Mouse (Mus musculus) retina, adult 2 months (tissue): ENCODE data around the gene Olfr1199.

Experiments used
- DNase-seq: peaks from one replicate; pipeline ENCODE4 v3.0.0-alpha.2; 2012; ENCODE audit warnings: low read depth, low spot score

Gene Olfr1199

GRCm38 (mm10) chr2:88760369-88760768 is at the start of gene Olfr1199:
Gene Olfr1199 (minus strand): TSS chr2:88760469.
- no peak for DNase-seq

- no peak for DNase-seq
Measured at GRCm38 (mm10) chr2:88792736-88793135, 32.5 kb upstream of the Olfr1199 start, which contains the start of gene Olfr1201. Gene Olfr1201 (plus strand): TSS chr2:88793036.

DNA sequence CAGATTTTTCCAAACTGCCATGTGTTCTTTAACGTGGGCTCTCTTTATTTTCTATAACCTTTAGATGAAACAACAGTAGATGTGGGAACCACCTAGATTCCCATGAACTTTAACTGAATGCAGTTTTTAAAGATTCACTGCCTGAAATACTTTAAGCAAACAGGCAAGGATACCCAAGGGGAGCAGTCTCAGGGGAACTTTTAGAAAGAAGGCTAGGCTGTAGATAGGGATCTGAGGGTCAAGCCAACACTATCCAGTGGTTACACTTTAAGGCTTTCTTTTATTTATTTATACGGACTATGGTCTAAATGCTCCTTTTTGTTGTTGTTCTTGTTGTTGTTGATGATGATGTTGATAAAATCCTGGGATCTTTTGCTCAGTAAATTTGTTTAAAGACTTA is 10.1 kb upstream of the Olfr1199 start, which contains the start of gene Olfr1200:
TSS of gene Olfr1200 (minus strand) at position 101 of the 400 bp plus-strand sequence.
- DNase-seq = no peak

- DNase-seq = no peak
Measured at GRCm38 (mm10) chr2:88751270-88751669, 9.0 kb downstream of the Olfr1199 start, which contains the start of gene Olfr1198. Gene Olfr1198 (minus strand): TSS chr2:88751370.

DNA sequence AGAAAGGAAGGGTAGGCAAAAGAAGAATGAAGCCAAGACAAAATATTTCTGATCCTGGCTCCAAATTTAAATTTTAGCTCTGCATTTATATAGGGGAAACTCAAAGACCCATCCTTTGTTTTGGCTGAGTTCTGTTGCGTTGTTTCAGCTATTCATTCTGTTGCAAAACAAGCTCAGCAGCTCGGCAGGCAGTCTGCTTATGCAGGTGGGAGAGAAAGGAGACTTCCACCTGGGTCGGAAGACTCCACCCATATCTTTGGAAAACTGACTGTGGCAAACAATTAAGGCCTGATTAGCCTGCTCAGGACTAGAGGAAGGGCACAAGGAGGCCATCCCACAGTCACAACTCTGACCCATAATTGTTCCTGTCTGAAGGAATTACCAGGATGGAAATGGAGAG is 16.9 kb downstream of the Olfr1199 start:
- DNase-seq = no peak

DNA sequence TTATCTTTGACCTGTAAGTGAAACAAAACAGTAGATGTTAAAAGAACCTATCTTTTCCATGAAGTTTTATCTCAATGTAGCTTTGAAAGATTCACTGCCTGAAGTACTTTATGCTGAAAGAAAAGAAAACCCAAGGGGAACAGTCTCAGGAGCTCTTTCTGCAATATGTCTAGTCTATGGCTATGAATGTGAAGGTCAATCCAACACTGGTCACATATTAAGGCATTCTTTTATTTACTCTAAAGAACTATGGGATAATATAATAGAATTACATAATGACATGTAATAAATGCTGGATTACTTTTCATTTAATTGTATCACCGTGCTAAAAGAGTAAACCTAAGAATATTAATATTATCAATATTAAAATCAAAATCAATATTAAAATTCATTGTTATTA is 28.0 kb downstream of the Olfr1199 start, which contains the start of gene Olfr1197:
TSS of gene Olfr1197 (minus strand) at position 101 of the 400 bp plus-strand sequence.
- DNase-seq = no peak

- DNase-seq = no peak
Measured at GRCm38 (mm10) chr2:88704497-88704896, 55.8 kb downstream of the Olfr1199 start, which contains the start of gene Olfr1196. Gene Olfr1196 (minus strand): TSS chr2:88704597.
